Mouse (Mus musculus) ES-E14 (cell line): Measurements from ENCODE around the gene Ifne. TPM values are rescaled to one million over a fixed set of nuclear protein-coding genes. Genes with fewer than 3 reads are reported as not detected.

ENCODE experiments used
- DNase-seq: peaks from one replicate; pipeline ENCODE4 v3.0.0-alpha.2; 2013; ENCODE audit warnings: low read depth, low spot score
- H3K27ac ChIP-seq: 2 replicates; pipeline ENCODE4 v1.5.1; 2012; ENCODE audit warnings: low read depth, mild to moderate bottlenecking, low read length, moderate library complexity, mixed read lengths; ENCODE audit not compliant: poor library complexity, insufficient read depth, severe bottlenecking
- H3K36me3 ChIP-seq: 2 replicates; pipeline ENCODE4 v1.6.1; 2012; ENCODE audit warnings: mild to moderate bottlenecking, low read length, moderate library complexity, mixed read lengths; ENCODE audit not compliant: control insufficient read depth, poor library complexity, insufficient read depth, severe bottlenecking
- H3K4me1 ChIP-seq, 2 experiments: fragments of 150-350 bp in 1 of 2; sonication (generic) in 1 of 2; 2 replicates each; pipeline ENCODE4 v1.6.1; 2012; ENCODE audit warnings: low read length in 2 of 2, mild to moderate bottlenecking in 1 of 2, mixed read lengths in 1 of 2; ENCODE audit not compliant: control insufficient read depth in 2 of 2, insufficient read depth in 2 of 2, poor library complexity in 1 of 2
- H3K4me3 ChIP-seq, 2 experiments: fragments of 150-350 bp in 1 of 2; sonication (generic) in 1 of 2; 2 replicates each; pipeline ENCODE4 v1.5.1; 2012; ENCODE audit warnings: low read length in 2 of 2, low read depth in 1 of 2, mild to moderate bottlenecking in 1 of 2, mixed read lengths in 1 of 2; ENCODE audit not compliant: insufficient read depth in 1 of 2, poor library complexity in 1 of 2, severe bottlenecking in 1 of 2
- H3K9ac ChIP-seq: 2 replicates; pipeline ENCODE4 v1.6.1; 2012; ENCODE audit warnings: low read depth, mild to moderate bottlenecking, low read length, mixed read lengths; ENCODE audit not compliant: poor library complexity, insufficient read depth, severe bottlenecking
- H3K9me3 ChIP-seq: fragments of 150-350 bp; sonication (generic); 2 replicates; pipeline ENCODE4 v1.6.1; 2012; ENCODE audit warnings: low read depth, mild to moderate bottlenecking, low read length; ENCODE audit not compliant: control insufficient read depth, insufficient read depth
- CHD2 ChIP-seq: IDR thresholded peaks from 2 replicates; pipeline ENCODE4 v1.6.1; 2014; ENCODE audit warnings: mild to moderate bottlenecking, low read depth, low read length, inconsistent platforms
- HCFC1 ChIP-seq: IDR thresholded peaks from 2 replicates; pipeline ENCODE4 v1.6.1; 2012; ENCODE audit warnings: low read length, inconsistent platforms, borderline replicate concordance; ENCODE audit not compliant: insufficient read depth
- MAFK ChIP-seq: IDR thresholded peaks from 2 replicates; pipeline ENCODE4 v1.6.1; 2014; ENCODE audit warnings: mild to moderate bottlenecking, low read depth, low read length, inconsistent platforms; ENCODE audit not compliant: insufficient read depth
- ZC3H11A ChIP-seq: IDR thresholded peaks from 2 replicates; pipeline ENCODE4 v1.6.1; 2012; ENCODE audit warnings: low read depth, mild to moderate bottlenecking, inconsistent platforms, low read length, borderline replicate concordance
- ZNF384 ChIP-seq: IDR thresholded peaks from 2 replicates; pipeline ENCODE4 v1.6.1; 2012; ENCODE audit warnings: low read depth, low read length, inconsistent platforms
- in situ Hi-C, 2 experiments: fragments of 600-800 bp; cut with MboI; formaldehyde crosslinking; loops; one replicate each; pipeline ENCODE4 v1.15.1; 2025; ENCODE audit warnings: low sequenced_read_pairs in 2 of 2, inconsistent platforms in 1 of 2; ENCODE audit not compliant: unreplicated experiment in 2 of 2
- total RNA-seq: library from RNA; depleted of rRNA; stranded (reverse); fragments of 300-350 nt; gene quantifications from 2 replicates; pipeline ENCODE4 v1.2.3, GENCODE M21; 2012; rRNA removed

Gene Ifne
- total RNA-seq, 1 experiment, result not detected

DNA sequence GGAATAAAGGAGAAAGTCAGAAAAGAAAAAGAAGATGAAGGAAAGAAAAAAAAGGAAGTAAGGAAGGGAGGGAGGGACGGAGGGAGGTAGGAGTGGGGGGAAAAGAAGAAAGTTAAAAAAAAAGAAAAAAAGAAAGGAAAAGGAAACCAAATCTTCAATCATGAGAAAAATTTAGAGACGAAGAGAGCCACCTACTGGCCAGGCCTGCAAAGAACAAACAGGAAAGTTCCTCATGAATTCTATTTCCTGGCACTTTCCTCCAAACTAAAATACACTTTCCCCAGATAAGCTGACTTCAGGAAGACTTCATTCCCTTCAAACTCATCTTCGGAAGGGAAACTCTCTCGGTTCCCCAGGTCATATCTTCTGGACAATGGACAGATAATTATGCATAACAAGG is 49.5 kb downstream of the Ifne start:
- H3K4me3 ChIP-seq, result no peak overlapping the region
- no peak for DNase-seq
- H3K9me3 ChIP-seq, result no peaks in the 10 kb centered on the region
- in situ Hi-C loops, result no loop called here
- no peak overlapping the region for H3K9ac ChIP-seq
- H3K4me1 ChIP-seq, result no peaks in the 10 kb centered on the region
- TF ChIP-seq HCFC1 (no peak), MAFK (no peak), ZNF384 (no peak), ZC3H11A (no peak), CHD2 (no peak)
- no peak overlapping the region for H3K27ac ChIP-seq
- no peaks in the 10 kb centered on the region for H3K36me3 ChIP-seq

Other genes with a start within 250 kb of the Ifne start
- not detected in 2 replicates for gene C87499, start 245.8 kb downstream of the Ifne start, total RNA-seq
- gene Ifna13, start 235.7 kb downstream of the Ifne start, total RNA-seq, result not detected in 2 replicates
- gene Ifna16, start 203.3 kb downstream of the Ifne start, total RNA-seq, result not detected in 2 replicates
- not detected in 2 replicates for gene Ifna2, start 196.3 kb downstream of the Ifne start, total RNA-seq
- not detected in 2 replicates for gene Ifnab, start 188.8 kb downstream of the Ifne start, total RNA-seq
- 3.7 and 5.3 TPM in 2 replicates for gene Gm26566, start 158.4 kb downstream of the Ifne start, total RNA-seq
- gene Klhl9, start 157.7 kb downstream of the Ifne start, total RNA-seq, result 20.7 and 31.5 TPM in 2 replicates
- not detected in 2 replicates for gene Gm13271, start 125.3 kb downstream of the Ifne start, total RNA-seq
- not detected in 2 replicates for gene Gm13283, start 120.1 kb downstream of the Ifne start, total RNA-seq
- not detected in 2 replicates for gene Gm13290, start 106.4 kb downstream of the Ifne start, total RNA-seq
- not detected in 2 replicates for gene Gm13289, start 103.3 kb downstream of the Ifne start, total RNA-seq
- gene Gm13272, start 100.4 kb downstream of the Ifne start, total RNA-seq, result not detected in 2 replicates
- not detected in 2 replicates for gene Ifnz, start 98.1 kb downstream of the Ifne start, total RNA-seq
- gene Gm13276, start 94.5 kb downstream of the Ifne start, total RNA-seq, result not detected in 2 replicates
- gene Gm13277, start 91.6 kb downstream of the Ifne start, total RNA-seq, result not detected in 2 replicates
- not detected in 2 replicates for gene Gm13278, start 88.7 kb downstream of the Ifne start, total RNA-seq
- not detected in 2 replicates for gene Gm13275, start 85.7 kb downstream of the Ifne start, total RNA-seq
- gene Gm13279, start 82.8 kb downstream of the Ifne start, total RNA-seq, result not detected in 2 replicates
- not detected in 2 replicates for gene Gm13285, start 80.5 kb downstream of the Ifne start, total RNA-seq
- not detected in 2 replicates for gene Gm13287, start 76.9 kb downstream of the Ifne start, total RNA-seq
- gene Gm13288, start 74.7 kb downstream of the Ifne start, total RNA-seq, result not detected in 2 replicates
- gene Ifna7, start 64.0 kb downstream of the Ifne start, total RNA-seq, result not detected in 2 replicates
- not detected in 2 replicates for gene Ifna11, start 60.2 kb downstream of the Ifne start, total RNA-seq
- gene Ifna6, start 52.8 kb downstream of the Ifne start, total RNA-seq, result not detected in 2 replicates
- not detected in 2 replicates for gene Ifna5, start 44.7 kb downstream of the Ifne start, total RNA-seq
- gene Ifna4, start 38.3 kb downstream of the Ifne start, total RNA-seq, result not detected in 2 replicates
- gene Ifna1, start 30.1 kb downstream of the Ifne start, total RNA-seq, result not detected in 2 replicates